Mouse (Mus musculus) liver, postnatal 0 days (tissue): ENCODE results near the gene Scarf1. TPM values are rescaled to one million over a fixed set of nuclear protein-coding genes. Genes with fewer than 3 reads are reported as not detected.

Source experiments
- ATAC-seq: fragments of 200-750 bp; cut with Nextera tagmentation; 2 replicates; pipeline ENCODE4 v1.8.0; 2017; ENCODE audit warnings: mild to moderate bottlenecking, moderate library complexity
- DNase-seq: peaks from one replicate; pipeline ENCODE4 v3.0.0-alpha.2; 2016
- H3K27ac ChIP-seq: fragments of 300-500 bp; sonication (generic); 2 replicates; pipeline ENCODE4 v1.5.1; 2014; ENCODE audit warnings: antibody characterized with exemption, moderate library complexity, mild to moderate bottlenecking, low read depth
- H3K27me3 ChIP-seq: fragments of 300-500 bp; sonication (generic); 2 replicates; pipeline ENCODE4 v1.6.1; 2014; ENCODE audit warnings: low read length, control low read depth, mixed read lengths; ENCODE audit not compliant: insufficient read depth
- H3K36me3 ChIP-seq: fragments of 300-500 bp; sonication (generic); replicated peaks from 2 replicates; pipeline ENCODE4 v1.6.1; 2014; ENCODE audit warnings: mild to moderate bottlenecking, control low read depth, low read length, moderate library complexity, mixed read lengths; ENCODE audit not compliant: insufficient read depth
- H3K4me1 ChIP-seq: fragments of 300-500 bp; sonication (generic); 2 replicates; pipeline ENCODE4 v1.6.1; 2014; ENCODE audit warnings: antibody characterized with exemption, mild to moderate bottlenecking, control low read depth; ENCODE audit not compliant: insufficient read depth
- H3K4me2 ChIP-seq: fragments of 300-500 bp; sonication (generic); 2 replicates; pipeline ENCODE4 v1.6.1; 2014; ENCODE audit warnings: low read depth, mild to moderate bottlenecking, low read length, moderate library complexity, mixed read lengths
- H3K4me3 ChIP-seq: fragments of 300-500 bp; sonication (generic); 2 replicates; pipeline ENCODE4 v1.5.1; 2014; ENCODE audit warnings: low read depth, low read length
- H3K9ac ChIP-seq: fragments of 300-500 bp; sonication (generic); replicated peaks from 2 replicates; pipeline ENCODE4 v1.6.1; 2014; ENCODE audit warnings: mild to moderate bottlenecking, moderate library complexity
- H3K9me3 ChIP-seq: fragments of 300-500 bp; sonication (generic); 2 replicates; pipeline ENCODE4 v1.6.1; 2016; ENCODE audit warnings: mild to moderate bottlenecking, control low read depth, low read length, mixed read lengths
- CTCF ChIP-seq: sonication (generic); IDR thresholded peaks from 2 replicates; pipeline ENCODE4 v1.5.1; 2016; ENCODE audit warnings: antibody characterized with exemption, low read depth
- EP300 ChIP-seq: IDR thresholded peaks from 2 replicates; pipeline ENCODE4 v1.6.1; 2016; ENCODE audit warnings: antibody characterized with exemption, low read depth, mild to moderate bottlenecking
- WGBS: fragments of 180-500 bp; shearing (Covaris S2); extraction: QIAGEN DNeasy Blood & Tissue Kit; methylation state at CpG from one replicate; pipeline ENCODE4 v1.1.7; 2014; ENCODE audit not compliant: insufficient replicate concordance; 5-methylcytosine and 5-hydroxymethylcytosine counted together
- polyA plus RNA-seq: library from polyadenylated mRNA; unstranded; fragments of >200 nt; fragmentation: Nextera tagmentation; extraction: Ambion mirVana; gene quantifications from 2 replicates; pipeline ENCODE4 v1.2.1, GENCODE M21; 2015

Gene Scarf1
- polyA plus RNA-seq, 1 experiment from 2014 or later = 3.1 TPM

DNA sequence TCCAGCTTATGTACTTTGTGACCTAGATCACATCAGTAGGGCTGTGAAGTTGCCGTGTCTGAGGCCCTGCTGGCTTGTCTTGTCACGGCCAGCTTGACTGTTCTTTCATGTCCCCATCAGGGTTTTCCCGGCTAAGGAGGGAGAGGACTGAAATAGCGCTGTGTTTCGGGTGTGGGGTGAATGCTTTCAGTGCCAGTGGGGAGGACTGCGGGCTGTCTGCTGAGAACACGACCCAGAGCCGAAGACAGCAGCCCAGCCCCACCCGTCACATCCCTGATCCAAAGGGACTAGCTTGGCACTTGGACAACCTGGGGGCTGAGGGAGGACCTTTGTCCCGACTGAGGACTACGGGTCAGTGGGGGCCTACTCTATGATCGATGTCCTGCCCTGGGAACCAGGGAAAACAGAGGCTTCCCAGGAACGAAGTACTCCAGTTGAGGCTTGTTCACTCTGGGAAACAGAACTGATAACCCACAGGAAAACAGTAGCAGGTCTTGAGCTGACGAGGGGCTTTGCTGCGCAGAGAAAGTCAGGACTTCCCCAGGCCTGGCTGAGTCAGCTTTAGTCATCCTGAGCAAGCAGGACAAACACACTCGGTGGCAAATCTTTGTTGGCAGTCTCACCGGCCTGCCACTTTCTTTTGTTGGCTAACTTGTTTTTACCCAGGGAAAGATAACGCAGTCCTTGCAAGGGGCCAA lies 50.7 kb downstream of the Scarf1 start:
- Histone ChIP-seq H3K4me3 (no peak overlapping the region), H3K4me2 (no peak overlapping the region), H3K9me3 (no peaks in the 10 kb centered on the region), H3K27ac (peak overlapping the region; percentile 60), H3K9ac (no peak overlapping the region), H3K27me3 (no peaks in the 10 kb centered on the region), H3K36me3 (0 out of 2 replicates have a peak, but pooled peaks cover 9% of the 10 kb centered on the region), H3K4me1 (peaks cover 15% of the 10 kb centered on the region)
- DNase-seq = peak; percentile 46
- peak; percentile 61 for ATAC-seq
- 56% methylated on average over 18 of the region's 18 CpGs for WGBS
- TF ChIP-seq EP300 (no peak; the same call in 1 of the 2 replicates), CTCF (no peak)

DNA sequence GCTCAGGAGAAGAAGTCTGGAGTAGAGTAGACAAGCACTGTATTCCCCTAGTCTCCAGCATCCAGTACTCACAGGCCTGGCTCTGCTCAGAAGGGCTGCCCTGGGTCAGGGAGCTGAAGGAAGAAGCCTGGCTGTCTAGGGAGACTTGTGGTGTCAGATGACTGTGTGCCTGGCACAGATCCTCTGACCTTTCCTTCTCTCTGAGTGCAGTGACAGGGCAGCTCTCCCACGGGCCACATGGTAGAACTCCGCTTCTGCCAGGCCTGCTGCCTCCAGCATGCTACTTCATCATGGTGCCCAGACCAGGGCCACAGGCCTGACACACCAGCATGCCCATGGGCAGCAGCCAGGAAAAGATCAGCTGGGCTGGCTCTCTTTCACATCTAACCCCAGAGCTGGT lies 52.5 kb downstream of the Scarf1 start:
- peaks cover 13% of the 10 kb centered on the region for H3K4me1 ChIP-seq

DNA sequence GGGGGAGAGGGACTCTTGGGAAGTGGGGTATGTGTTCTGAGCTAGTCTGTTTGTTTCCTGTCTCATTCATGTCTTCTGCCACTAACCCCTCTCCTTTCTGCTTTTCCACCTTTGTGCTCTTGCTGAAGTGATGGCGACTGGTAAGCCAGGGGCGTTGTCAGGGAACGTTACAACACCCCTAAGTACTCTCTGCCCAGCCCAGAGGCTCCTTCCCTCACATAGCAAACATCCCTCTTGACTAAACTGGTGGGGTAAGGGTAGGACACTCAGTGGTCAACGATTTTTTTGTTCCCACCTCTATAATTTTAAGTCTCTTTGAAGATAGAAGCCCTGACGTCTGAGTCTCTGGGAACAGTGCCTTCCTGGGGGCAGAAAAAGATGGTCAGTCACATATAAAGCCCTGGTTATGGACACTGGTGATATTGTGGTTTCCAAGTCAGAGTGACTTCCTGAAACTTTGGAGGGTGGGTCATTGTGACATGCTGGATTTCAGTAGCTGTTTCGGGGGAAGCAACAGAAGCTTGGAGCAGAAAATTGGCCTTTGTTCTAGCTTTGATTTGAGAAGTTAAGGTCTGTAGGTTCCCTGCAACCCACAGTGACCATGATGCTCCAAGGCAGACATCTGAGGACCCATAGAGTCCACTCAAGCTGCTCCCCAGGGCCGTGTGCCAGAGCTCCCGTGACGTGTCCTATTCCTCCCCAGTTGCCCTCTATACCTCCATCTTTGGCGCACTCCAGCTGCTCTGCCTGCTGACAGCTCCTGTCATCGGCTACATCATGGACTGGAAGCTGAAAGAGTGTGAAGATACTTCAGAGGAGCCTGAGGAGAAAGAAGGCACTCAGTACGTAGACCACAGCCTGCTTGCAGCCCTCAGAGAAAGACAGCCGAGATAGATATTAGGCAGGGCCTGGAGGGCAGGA lies 53.2 kb downstream of the Scarf1 start:
- no peak for DNase-seq
- H3K4me1 ChIP-seq = peaks cover 18% of the 10 kb centered on the region
- 70% methylated on average over 13 of the region's 13 CpGs for WGBS
- ATAC-seq = no peak
- no peak overlapping the region for H3K4me2 ChIP-seq
- 0 out of 2 replicates have a peak overlapping the region, but pooled peaks have one; percentile 4 for H3K27ac ChIP-seq
- no peak for TF ChIP-seq EP300
- TF ChIP-seq CTCF = no peak
- H3K4me3 ChIP-seq = no peak overlapping the region
- H3K36me3 ChIP-seq = 0 out of 2 replicates have a peak, but pooled peaks cover 10% of the 10 kb centered on the region
- H3K9ac ChIP-seq = no peak overlapping the region
- no peaks in the 10 kb centered on the region for H3K27me3 ChIP-seq
- no peaks in the 10 kb centered on the region for H3K9me3 ChIP-seq

More for the DNA sequence above, 52.5 kb downstream of the Scarf1 start:
- Histone ChIP-seq H3K9ac (no peak overlapping the region), H3K4me2 (no peak overlapping the region), H3K4me3 (no peak overlapping the region), H3K27me3 (no peaks in the 10 kb centered on the region), H3K27ac (0 out of 2 replicates have a peak overlapping the region, but pooled peaks have one; percentile 4), H3K36me3 (0 out of 2 replicates have a peak, but pooled peaks cover 10% of the 10 kb centered on the region), H3K9me3 (no peaks in the 10 kb centered on the region)
- ATAC-seq (no peak), DNase-seq (no peak)
- TF ChIP-seq CTCF = no peak
- TF ChIP-seq EP300 = no peak
- WGBS = 77% methylated on average over 2 of the region's 2 CpGs

DNA sequence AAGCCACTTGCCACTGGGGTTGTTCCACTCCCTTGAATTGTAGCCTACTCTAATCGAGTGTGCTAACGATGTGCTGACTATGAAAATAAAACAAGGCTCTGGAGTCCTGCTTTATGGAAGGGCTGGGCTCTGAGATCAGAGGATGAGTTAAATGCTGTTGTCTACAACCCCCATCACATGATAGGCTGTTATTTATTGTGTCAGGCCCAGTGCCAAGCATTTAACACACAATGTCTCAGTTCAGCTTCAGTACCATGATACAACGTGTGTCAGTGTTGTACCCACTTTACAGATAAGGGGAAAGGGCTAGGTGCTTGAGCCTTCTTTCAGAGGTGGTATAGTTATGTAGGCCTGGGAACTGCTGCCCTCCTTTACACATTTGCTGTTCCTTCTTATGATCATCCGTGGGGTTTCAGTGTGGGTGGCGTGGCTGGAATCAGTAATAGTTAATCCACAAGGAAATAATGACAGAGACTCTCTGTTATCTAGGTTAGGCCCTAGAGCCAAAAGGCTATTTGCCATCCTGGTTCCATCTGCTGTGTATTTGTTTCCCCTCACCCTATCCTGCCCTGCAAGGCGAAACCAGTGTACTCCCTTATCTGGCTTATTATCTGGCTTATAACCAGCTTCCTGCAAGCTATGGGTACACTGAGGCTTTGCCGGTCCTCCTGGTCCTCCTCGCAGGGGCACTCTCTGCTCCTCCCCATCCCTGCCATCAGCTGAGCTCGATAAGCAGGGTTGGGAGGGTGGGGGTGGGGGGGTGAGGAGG lies 54.2 kb downstream of the Scarf1 start:
- H3K36me3 ChIP-seq = 0 out of 2 replicates have a peak, but pooled peaks cover 10% of the 10 kb centered on the region
- TF ChIP-seq CTCF = no peak
- no peak for TF ChIP-seq EP300
- no peak overlapping the region for H3K9ac ChIP-seq
- ATAC-seq (no peak), DNase-seq (no peak)
- H3K4me1 ChIP-seq = peaks cover 23% of the 10 kb centered on the region
- no peak overlapping the region for H3K4me3 ChIP-seq
- H3K4me2 ChIP-seq = no peak overlapping the region
- H3K27ac ChIP-seq = no peak overlapping the region
- H3K9me3 ChIP-seq = no peaks in the 10 kb centered on the region
- 52% methylated on average over 9 of the region's 9 CpGs for WGBS
- no peaks in the 10 kb centered on the region for H3K27me3 ChIP-seq

DNA sequence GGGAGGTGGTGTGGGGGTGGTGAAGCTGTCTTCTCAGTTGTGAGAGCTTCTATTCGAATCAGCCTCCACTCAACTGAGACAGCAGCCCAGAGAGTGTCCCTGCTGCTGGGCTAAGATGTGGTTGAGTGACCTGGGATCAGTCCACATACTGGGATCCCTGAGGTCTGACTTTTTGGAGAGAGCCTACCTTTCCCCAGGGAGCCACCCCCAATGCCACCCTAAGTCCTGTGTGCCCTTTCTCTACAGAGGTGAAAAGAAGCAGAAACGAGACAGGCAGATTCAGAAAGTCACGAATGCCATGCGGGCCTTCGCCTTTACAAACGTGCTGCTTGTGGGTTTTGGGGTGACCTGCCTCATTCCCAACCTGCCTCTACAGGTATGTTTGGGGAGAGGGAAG lies 54.8 kb downstream of the Scarf1 start:
- Histone ChIP-seq H3K9ac (no peak overlapping the region), H3K36me3 (0 out of 2 replicates have a peak, but pooled peaks cover 9% of the 10 kb centered on the region), H3K4me1 (peaks cover 29% of the 10 kb centered on the region), H3K27me3 (0 out of 2 replicates have a peak, but pooled peaks cover 4% of the 10 kb centered on the region), H3K9me3 (no peaks in the 10 kb centered on the region), H3K4me2 (no peak overlapping the region), H3K27ac (no peak overlapping the region), H3K4me3 (no peak overlapping the region)
- WGBS = 78% methylated on average over 6 of the region's 6 CpGs
- TF ChIP-seq EP300 (no peak), CTCF (no peak)
- no peak for DNase-seq
- no peak for ATAC-seq
